Mouse (Mus musculus) midbrain, embryonic 12.5 days (tissue): ENCODE results near the gene Mall. TPM values are rescaled to one million over a fixed set of nuclear protein-coding genes. Genes with fewer than 3 reads are reported as not detected.

Experiments used
- ATAC-seq: fragments of 200-750 bp; cut with Nextera tagmentation; 2 replicates; pipeline ENCODE4 v1.8.0; 2017; ENCODE audit warnings: low read depth, moderate TSS enrichment, moderate library complexity; ENCODE audit not compliant: low FRiP score
- H3K27ac ChIP-seq: fragments of 300-500 bp; sonication (generic); replicated peaks from 2 replicates; pipeline ENCODE4 v1.5.1; 2016; ENCODE audit warnings: mild to moderate bottlenecking
- H3K27me3 ChIP-seq: fragments of 300-500 bp; sonication (generic); 2 replicates; pipeline ENCODE4 v1.6.1; 2016; ENCODE audit warnings: mild to moderate bottlenecking
- H3K36me3 ChIP-seq: fragments of 300-500 bp; sonication (generic); 2 replicates; pipeline ENCODE4 v1.6.1; 2016
- H3K4me1 ChIP-seq: fragments of 300-500 bp; sonication (generic); 2 replicates; pipeline ENCODE4 v1.6.1; 2016
- H3K4me2 ChIP-seq: fragments of 300-500 bp; sonication (generic); replicated peaks from 2 replicates; pipeline ENCODE4 v1.6.1; 2016; ENCODE audit warnings: mild to moderate bottlenecking, moderate library complexity
- H3K4me3 ChIP-seq: fragments of 300-500 bp; sonication (generic); 2 replicates; pipeline ENCODE4 v1.5.1; 2016; ENCODE audit warnings: mild to moderate bottlenecking
- H3K9ac ChIP-seq: fragments of 300-500 bp; sonication (generic); replicated peaks from 2 replicates; pipeline ENCODE4 v1.6.1; 2016; ENCODE audit warnings: mild to moderate bottlenecking, moderate library complexity
- H3K9me3 ChIP-seq: fragments of 300-500 bp; sonication (generic); 2 replicates; pipeline ENCODE4 v1.6.1; 2016; ENCODE audit warnings: mild to moderate bottlenecking
- WGBS: fragments of 180-500 bp; shearing (Covaris S2); methylation state at CpG from one replicate; pipeline ENCODE4 v1.1.7; 2016; 5-methylcytosine and 5-hydroxymethylcytosine counted together
- polyA plus RNA-seq: library from polyadenylated mRNA; unstranded; fragments of >200 nt; fragmentation: Nextera tagmentation; extraction: Ambion mirVana; gene quantifications from 2 replicates; pipeline ENCODE4 v1.2.1, GENCODE M21; 2016

Mall gene
- polyA plus RNA-seq, 1 experiment from 2014 or later = 0.74 TPM

GRCm38 (mm10) chr2:127751849-127752610 lies 22.3 kb upstream of the Mall start:
- H3K4me3 ChIP-seq = no peak overlapping the region
- no peak for ATAC-seq
- 83% methylated on average over 11 of the region's 11 CpGs for WGBS

DNA sequence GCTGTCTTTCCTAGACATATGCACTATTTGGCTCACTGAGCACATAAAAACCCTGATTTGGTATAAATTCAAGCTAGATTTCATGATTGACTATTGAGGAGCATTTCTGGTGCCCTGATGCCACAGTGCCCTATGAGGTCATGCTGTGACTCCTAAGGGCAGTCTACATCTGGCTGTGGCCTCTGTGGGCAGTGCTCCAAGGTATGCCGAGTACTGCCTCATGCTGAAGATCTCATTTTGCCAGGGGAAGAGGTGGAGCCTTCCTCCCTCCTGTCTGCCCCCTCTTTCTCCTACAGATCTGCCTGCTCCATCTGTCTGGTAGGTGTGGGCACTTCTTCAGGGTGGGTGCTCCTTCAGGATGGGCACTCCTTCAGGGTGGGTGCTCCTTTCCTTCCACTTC lies 19.6 kb upstream of the Mall start:
- H3K36me3 ChIP-seq = peaks cover 13% of the 10 kb centered on the region; the same call in 1 of the 2 replicates
- H3K4me3 ChIP-seq = no peak overlapping the region
- H3K4me2 ChIP-seq = no peak overlapping the region
- no peaks in the 10 kb centered on the region for H3K9me3 ChIP-seq
- H3K27ac ChIP-seq = no peak overlapping the region
- H3K9ac ChIP-seq = no peak overlapping the region
- no peaks in the 10 kb centered on the region for H3K27me3 ChIP-seq
- 75% methylated on average over 1 of the region's 1 CpGs for WGBS
- no peaks in the 10 kb centered on the region for H3K4me1 ChIP-seq
- no peak for ATAC-seq

More at GRCm38 (mm10) chr2:127751849-127752610, 22.3 kb upstream of the Mall start:
- H3K9ac ChIP-seq = no peak overlapping the region
- H3K27me3 ChIP-seq = no peaks in the 10 kb centered on the region
- H3K4me1 ChIP-seq = no peaks in the 10 kb centered on the region
- no peaks in the 10 kb centered on the region for H3K9me3 ChIP-seq
- peaks cover 17% of the 10 kb centered on the region for H3K36me3 ChIP-seq
- H3K27ac ChIP-seq = no peak overlapping the region
- no peak overlapping the region for H3K4me2 ChIP-seq

DNA sequence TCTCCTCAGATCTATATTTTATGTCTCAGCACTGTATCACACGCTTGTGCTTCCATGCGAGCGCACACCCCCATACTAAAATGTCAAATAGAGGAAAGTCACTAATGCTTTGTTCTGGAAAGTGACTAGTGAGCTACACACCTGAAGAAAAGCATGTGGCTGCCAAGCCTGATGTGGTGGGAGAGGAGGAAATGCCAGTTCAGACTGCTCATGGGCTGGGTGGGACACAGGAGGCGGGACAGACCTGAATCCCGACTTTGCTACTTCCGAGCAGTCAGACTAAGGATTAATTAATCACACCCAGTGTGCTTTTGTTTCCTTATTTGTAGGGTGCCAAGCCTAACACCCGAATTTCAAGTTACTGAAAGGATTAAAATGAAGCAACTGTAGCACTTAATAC lies 18.6 kb upstream of the Mall start:
- 69% methylated on average over 7 of the region's 7 CpGs for WGBS
- ATAC-seq = no peak
- H3K36me3 ChIP-seq = peaks cover 10% of the 10 kb centered on the region; the same call in 1 of the 2 replicates
- H3K9ac ChIP-seq = no peak overlapping the region
- no peak overlapping the region for H3K4me2 ChIP-seq
- no peaks in the 10 kb centered on the region for H3K4me1 ChIP-seq
- no peaks in the 10 kb centered on the region for H3K27me3 ChIP-seq
- H3K4me3 ChIP-seq = no peak overlapping the region
- H3K9me3 ChIP-seq = no peaks in the 10 kb centered on the region
- H3K27ac ChIP-seq = no peak overlapping the region

GRCm38 (mm10) chr2:127742637-127743036 lies 12.9 kb upstream of the Mall start:
- H3K36me3 ChIP-seq = peaks cover 23% of the 10 kb centered on the region
- no peak for ATAC-seq
- WGBS = 87% methylated on average over 3 of the region's 3 CpGs
- no peak overlapping the region for H3K27ac ChIP-seq
- no peaks in the 10 kb centered on the region for H3K9me3 ChIP-seq
- H3K27me3 ChIP-seq = no peaks in the 10 kb centered on the region
- H3K9ac ChIP-seq = no peak overlapping the region
- no peak overlapping the region for H3K4me3 ChIP-seq
- no peaks in the 10 kb centered on the region for H3K4me1 ChIP-seq
- H3K4me2 ChIP-seq = no peak overlapping the region

DNA sequence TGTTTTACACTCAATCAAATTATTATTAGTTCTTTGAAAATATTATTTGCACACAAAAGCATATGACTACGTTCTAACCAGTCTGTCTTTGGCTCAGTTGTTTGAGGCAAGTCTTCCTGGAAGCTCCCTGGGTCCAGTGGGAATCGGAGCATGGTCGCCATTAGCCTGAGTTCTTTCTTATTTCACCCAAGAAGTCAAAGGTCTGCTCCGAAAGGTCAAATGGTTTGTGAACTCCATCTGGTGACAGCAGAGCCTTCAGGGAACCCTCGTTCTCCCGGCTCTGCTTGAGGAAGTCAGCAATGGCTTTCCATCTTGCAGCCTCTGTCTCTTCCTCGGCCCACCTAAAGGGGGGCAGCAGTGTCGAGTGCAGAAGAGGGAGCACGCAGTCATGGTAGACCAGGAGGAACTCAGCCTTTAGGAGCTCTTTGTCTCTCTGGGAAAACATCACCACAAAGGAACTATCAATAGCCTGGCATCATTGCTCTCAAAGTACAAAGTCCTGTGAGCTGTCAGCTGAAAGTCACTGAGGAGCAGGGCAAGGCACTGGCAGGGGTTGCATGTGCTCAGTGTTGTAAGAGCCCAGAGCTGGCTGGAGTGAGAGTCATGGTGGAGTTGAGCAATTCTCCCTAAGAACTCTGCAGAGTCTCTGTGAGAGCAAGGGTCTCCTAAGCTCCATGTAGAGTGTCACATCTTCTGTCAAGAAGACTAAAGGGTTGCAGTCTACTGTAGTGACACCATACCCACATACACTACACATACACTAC lies 11.2 kb upstream of the Mall start:
- H3K27ac ChIP-seq = no peak overlapping the region
- H3K36me3 ChIP-seq = peaks cover 23% of the 10 kb centered on the region
- no peak for ATAC-seq
- no peak overlapping the region for H3K4me2 ChIP-seq
- no peaks in the 10 kb centered on the region for H3K9me3 ChIP-seq
- H3K27me3 ChIP-seq = no peaks in the 10 kb centered on the region
- no peak overlapping the region for H3K4me3 ChIP-seq
- no peaks in the 10 kb centered on the region for H3K4me1 ChIP-seq
- WGBS = 82% methylated on average over 9 of the region's 9 CpGs
- no peak overlapping the region for H3K9ac ChIP-seq

DNA sequence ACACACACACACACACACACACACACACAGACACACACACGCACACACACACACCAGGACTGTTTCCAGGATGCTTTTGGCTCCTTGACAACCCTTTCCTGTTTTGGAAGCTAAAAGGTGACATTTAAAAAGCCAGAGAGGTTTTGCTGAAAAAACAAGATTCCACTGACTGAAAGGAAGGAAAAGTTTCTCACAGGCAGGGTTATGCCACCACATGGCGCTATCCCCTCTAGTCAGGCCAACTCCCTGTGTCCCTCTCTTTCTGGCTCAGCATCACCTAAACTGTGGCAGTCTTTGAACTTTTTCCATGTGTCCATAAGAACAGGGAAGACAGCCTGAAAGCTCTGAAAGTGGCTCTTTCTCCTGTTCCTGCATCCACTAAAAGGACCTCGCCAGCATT lies 8.2 kb upstream of the Mall start:
- no peak overlapping the region for H3K9ac ChIP-seq
- H3K4me3 ChIP-seq = no peak overlapping the region
- no peaks in the 10 kb centered on the region for H3K9me3 ChIP-seq
- no peaks in the 10 kb centered on the region for H3K27me3 ChIP-seq
- no peak overlapping the region for H3K27ac ChIP-seq
- whole genome bisulfite sequencing = 74% methylated on average over 3 of the region's 3 CpGs
- no peaks in the 10 kb centered on the region for H3K4me1 ChIP-seq
- ATAC-seq = no peak
- H3K4me2 ChIP-seq = no peak overlapping the region
- H3K36me3 ChIP-seq = peaks cover 11% of the 10 kb centered on the region; the same call in 1 of the 2 replicates

DNA sequence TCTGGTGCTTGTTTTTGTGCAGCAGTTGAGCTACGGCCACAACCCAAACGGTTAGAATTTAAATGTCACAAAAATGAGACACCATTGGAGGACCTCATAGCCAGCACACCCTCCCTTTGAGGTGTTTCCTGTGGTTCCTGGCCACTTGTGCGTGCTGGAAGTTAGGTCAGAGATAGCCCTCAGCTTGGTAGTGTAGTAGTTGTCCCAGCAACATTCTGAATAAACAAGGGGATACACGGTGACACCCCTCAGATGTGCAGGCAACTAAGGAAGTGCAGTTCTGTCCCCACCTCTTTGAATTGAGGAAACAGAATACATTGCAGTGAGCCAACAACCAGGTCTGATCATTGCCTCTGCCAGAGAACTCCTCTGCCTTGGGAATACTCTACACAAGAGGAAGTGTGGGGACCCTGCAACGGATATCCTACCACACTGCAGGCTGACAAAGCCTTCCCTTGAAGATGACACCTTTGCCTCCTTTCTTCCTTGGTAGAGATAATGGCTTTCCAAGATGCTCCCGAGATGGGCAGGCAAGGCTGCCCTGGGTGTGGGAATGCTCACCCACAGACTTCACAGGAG lies 7.0 kb upstream of the Mall start:
- 87% methylated on average over 6 of the region's 6 CpGs for WGBS
- Histone ChIP-seq H3K36me3 (peaks cover 3% of the 10 kb centered on the region; the same call in 1 of the 2 replicates), H3K9ac (no peak overlapping the region), H3K4me2 (no peak overlapping the region), H3K27ac (no peak overlapping the region), H3K4me1 (no peaks in the 10 kb centered on the region), H3K4me3 (no peak overlapping the region), H3K27me3 (no peaks in the 10 kb centered on the region), H3K9me3 (no peaks in the 10 kb centered on the region)
- ATAC-seq = no peak

DNA sequence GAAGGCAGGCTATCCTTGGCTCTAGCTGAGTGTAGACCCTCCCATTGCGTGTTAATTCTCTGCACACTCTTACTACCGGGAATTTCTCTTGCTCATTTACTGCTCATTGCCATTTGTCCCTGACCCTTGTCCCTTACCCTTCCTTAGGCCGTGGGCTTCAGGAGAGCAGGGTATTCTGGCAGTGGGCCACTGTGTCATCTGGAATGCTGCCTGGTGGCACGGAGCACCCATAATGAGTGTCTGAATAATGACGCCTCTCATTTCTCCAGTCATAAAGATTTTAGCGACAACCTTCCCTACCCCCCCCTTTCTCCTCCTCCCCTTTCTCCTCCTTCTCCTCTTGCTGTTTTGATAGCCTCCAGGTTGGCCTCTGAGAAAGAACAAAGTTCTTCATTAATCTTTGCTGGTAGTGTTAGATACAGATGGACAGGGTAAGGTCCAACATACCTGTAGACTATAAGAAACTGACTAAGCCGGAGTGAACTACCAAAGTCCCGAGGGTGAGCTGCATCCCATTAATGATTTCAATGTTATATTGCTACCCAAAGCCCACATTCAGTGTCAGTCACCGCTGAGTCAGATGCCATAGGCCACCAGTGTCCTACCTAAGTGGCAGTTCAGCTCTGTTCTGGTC lies 5.9 kb upstream of the Mall start:
- Histone ChIP-seq H3K4me3 (no peak overlapping the region), H3K9ac (no peak overlapping the region), H3K27ac (no peak overlapping the region), H3K4me2 (no peak overlapping the region), H3K36me3 (no peaks in the 10 kb centered on the region), H3K9me3 (no peaks in the 10 kb centered on the region), H3K27me3 (peaks cover 4% of the 10 kb centered on the region), H3K4me1 (no peaks in the 10 kb centered on the region)
- 83% methylated on average over 9 of the region's 9 CpGs for WGBS
- ATAC-seq = no peak

GRCm38 (mm10) chr2:127734889-127735288 lies 5.2 kb upstream of the Mall start:
- H3K4me2 ChIP-seq = no peak overlapping the region
- 87% methylated on average over 5 of the region's 5 CpGs for WGBS
- no peak overlapping the region for H3K9ac ChIP-seq
- H3K4me1 ChIP-seq = peaks cover 3% of the 10 kb centered on the region
- H3K4me3 ChIP-seq = no peak overlapping the region
- ATAC-seq = no peak
- H3K27ac ChIP-seq = no peak overlapping the region
- no peaks in the 10 kb centered on the region for H3K36me3 ChIP-seq
- H3K9me3 ChIP-seq = no peaks in the 10 kb centered on the region
- peaks cover 11% of the 10 kb centered on the region for H3K27me3 ChIP-seq

GRCm38 (mm10) chr2:127730301-127730997 lies 717 bp upstream of the Mall start:
- H3K4me1 ChIP-seq = peaks cover 9% of the 10 kb centered on the region
- no peak overlapping the region for H3K9ac ChIP-seq
- H3K4me2 ChIP-seq = no peak overlapping the region
- H3K27ac ChIP-seq = no peak overlapping the region
- ATAC-seq = no peak
- WGBS = 47% methylated on average over 7 of the region's 7 CpGs
- no peak overlapping the region for H3K4me3 ChIP-seq
- H3K9me3 ChIP-seq = no peaks in the 10 kb centered on the region
- peaks cover 26% of the 10 kb centered on the region for H3K27me3 ChIP-seq
- no peaks in the 10 kb centered on the region for H3K36me3 ChIP-seq

DNA sequence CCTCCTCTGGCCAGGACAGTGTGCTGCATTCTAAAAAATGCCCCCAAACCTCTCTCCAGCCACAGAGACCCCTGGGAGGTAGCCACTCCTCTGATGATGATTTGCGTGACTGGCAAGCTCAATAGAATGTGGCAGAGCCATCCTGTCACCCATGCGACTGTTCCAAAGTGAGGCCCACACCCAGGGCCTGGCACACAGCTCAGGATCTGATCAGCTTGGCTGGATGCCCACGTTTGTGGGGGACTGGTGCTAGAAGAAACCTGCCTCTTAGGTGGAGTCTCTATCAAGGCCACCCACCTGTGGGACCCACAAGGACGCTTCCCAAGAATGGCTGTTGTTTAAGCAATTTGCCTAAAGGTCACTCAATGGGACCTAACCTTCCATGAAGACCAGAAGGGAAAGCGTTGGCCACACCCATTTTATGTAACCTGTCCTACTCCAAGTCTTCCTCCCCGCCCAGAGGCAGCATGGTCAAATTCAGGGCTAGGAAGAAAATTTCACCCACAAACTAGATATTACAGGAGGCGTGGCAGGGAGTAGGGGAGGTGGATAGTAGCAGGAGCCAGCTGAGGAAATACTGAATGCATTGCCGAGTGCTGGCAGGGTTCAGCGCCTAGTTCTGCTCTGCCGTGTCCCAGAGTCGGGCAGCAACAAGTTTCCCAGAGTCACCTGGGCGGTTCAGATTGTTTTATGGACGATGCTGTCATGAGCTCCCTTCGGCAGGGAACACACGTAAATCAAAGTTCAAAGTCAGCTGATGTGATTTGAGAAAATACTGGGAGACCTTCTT lies 876 bp downstream of the Mall start:
- no peak for ATAC-seq
- Histone ChIP-seq H3K27me3 (peaks cover 26% of the 10 kb centered on the region), H3K4me2 (no peak overlapping the region), H3K9ac (no peak overlapping the region), H3K36me3 (no peaks in the 10 kb centered on the region), H3K9me3 (no peaks in the 10 kb centered on the region), H3K4me1 (peaks cover 9% of the 10 kb centered on the region), H3K4me3 (no peak overlapping the region), H3K27ac (no peak overlapping the region)
- WGBS = 41% methylated on average over 15 of the region's 15 CpGs
